Mouse (Mus musculus): ENCODE data around the gene Lipa. TPM values are rescaled to one million over a fixed set of nuclear protein-coding genes. Genes with fewer than 3 reads are reported as not detected.
A peak's percentile ranks its signal among the peaks of the same experiment; 100 is the strongest.

Gene Lipa
- polyA plus RNA-seq, 1 experiment from 2014 or later, result 32.4 TPM

DNA sequence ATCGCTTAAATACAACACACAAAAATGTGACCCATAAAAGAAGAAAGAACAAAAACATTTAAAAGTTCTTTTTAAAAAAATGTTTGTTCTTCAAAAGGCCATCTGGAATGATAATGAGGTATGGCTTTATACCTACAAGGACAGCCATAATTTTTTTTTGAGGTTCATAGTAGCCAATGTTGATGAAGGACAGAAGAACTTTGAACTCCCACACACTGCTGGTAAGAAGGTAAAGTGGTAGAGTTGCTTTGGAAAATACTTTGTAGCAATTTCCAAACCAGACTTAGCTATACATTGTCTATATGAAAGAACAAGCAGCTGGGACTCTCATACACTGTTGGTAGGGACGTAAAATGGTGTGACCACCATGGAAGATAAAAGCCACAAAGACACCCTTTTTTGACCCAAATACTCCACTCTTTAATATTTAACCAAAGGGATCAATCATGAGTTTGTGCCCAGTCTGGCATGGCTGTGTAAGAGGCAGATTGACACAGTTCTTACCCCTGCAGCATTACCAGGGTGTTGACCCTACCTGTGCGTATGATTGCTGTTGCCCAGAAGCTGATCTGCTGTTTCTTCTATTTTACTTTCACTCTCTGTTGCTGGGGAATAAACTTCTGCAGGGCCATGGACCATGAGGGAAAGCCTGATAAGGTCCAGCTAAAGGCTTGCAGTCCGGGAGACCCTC, 4.9 kb upstream of the Lipa start:
- WGBS, result 86% methylated on average over 4 of the region's 4 CpGs
- H3K9me3 ChIP-seq (replicated peaks; ENCODE audit: control insufficient read depth, low read length), result no peaks in the 10 kb centered on the region
- H3K27ac ChIP-seq (ENCODE audit: low read length), result no peak overlapping the region
- ATAC-seq (ENCODE audit: insufficient read depth, low FRiP score), result no peak
- H3K4me1 ChIP-seq (ENCODE audit: control insufficient read depth, insufficient read depth, low read length), result no peaks in the 10 kb centered on the region
- H3K9ac ChIP-seq (ENCODE audit: low read length), result no peak overlapping the region
- no peak overlapping the region for H3K4me3 ChIP-seq (replicated peaks; ENCODE audit: low read length)
- H3K36me3 ChIP-seq (ENCODE audit: control insufficient read depth, insufficient read depth, low read length), result no peaks in the 10 kb centered on the region
- H3K4me2 ChIP-seq (ENCODE audit: low read depth, low read length), result no peak overlapping the region
- no peaks in the 10 kb centered on the region for H3K27me3 ChIP-seq (ENCODE audit: control insufficient read depth, insufficient read depth, low read length)

DNA sequence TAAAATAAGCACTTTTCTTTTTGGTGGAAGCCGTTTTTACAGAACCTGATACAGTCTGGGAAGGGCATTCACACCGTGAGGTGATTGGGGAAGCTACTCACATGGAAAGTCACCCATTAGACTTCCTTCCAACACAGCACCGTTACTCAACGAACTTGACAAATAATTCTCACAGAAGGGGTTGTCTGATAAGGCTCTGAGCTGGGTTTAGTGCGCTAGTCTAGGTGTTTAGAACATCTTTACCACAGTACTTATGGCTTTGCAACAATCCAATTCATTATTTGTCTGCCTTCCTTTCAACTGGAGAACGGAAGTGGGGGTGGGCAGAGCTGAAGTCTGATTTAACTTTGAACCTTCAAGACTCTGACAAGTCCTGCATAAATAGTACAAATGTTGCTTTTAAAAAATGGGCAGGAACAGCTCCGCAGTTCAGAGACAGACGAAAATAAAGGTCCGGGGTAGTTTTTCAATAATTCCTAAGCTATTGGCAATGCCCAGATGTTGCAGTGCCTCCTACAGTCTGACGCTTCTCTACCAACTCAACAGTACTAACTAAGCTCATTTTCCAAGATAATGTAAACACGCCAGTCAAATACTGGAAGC, 852 bp downstream of the Lipa start:
- peak overlapping the region; percentile 91 for H3K4me2 ChIP-seq (ENCODE audit: low read depth, low read length)
- H3K36me3 ChIP-seq (ENCODE audit: control insufficient read depth, insufficient read depth, low read length), result no peaks in the 10 kb centered on the region
- H3K4me1 ChIP-seq (ENCODE audit: control insufficient read depth, insufficient read depth, low read length), result peaks cover 10% of the 10 kb centered on the region
- no peaks in the 10 kb centered on the region for H3K9me3 ChIP-seq (replicated peaks; ENCODE audit: control insufficient read depth, low read length)
- ATAC-seq (ENCODE audit: insufficient read depth, low FRiP score), result peak; percentile 8; the same call in 1 of the 2 replicates
- H3K27ac ChIP-seq (ENCODE audit: low read length), result peak overlapping the region; percentile 64; the same call in 1 of the 2 replicates
- no peaks in the 10 kb centered on the region for H3K27me3 ChIP-seq (ENCODE audit: control insufficient read depth, insufficient read depth, low read length)
- WGBS, result 5% methylated on average over 11 of the region's 11 CpGs
- peak overlapping the region; percentile 86 for H3K4me3 ChIP-seq (replicated peaks; ENCODE audit: low read length)
- peak overlapping the region; percentile 83 for H3K9ac ChIP-seq (ENCODE audit: low read length)

DNA sequence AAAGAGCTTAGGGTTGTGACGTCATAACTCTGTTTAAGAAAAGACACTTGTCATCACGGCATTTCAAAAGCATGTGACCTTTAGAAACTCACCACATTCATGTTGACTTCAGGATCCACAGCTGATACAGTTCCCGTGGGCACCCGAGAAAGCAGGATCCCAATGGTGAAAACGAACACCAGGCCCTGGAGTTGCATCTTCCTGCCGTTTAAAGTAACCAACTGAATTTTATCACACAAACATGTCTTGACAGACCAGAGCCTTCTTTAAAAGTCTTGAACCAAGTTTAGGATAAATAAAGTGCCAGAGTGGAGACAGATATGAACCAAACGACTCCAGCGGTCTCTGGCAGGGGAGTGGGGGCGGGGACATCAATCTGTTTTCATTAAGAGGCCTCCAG, 2.6 kb downstream of the Lipa start:
- H3K27ac ChIP-seq (ENCODE audit: low read length), result no peak overlapping the region
- H3K4me1 ChIP-seq (ENCODE audit: control insufficient read depth, insufficient read depth, low read length), result peaks cover 10% of the 10 kb centered on the region
- H3K27me3 ChIP-seq (ENCODE audit: control insufficient read depth, insufficient read depth, low read length), result no peaks in the 10 kb centered on the region
- ATAC-seq (ENCODE audit: insufficient read depth, low FRiP score), result no peak
- H3K9ac ChIP-seq (ENCODE audit: low read length), result no peak overlapping the region
- no peaks in the 10 kb centered on the region for H3K36me3 ChIP-seq (ENCODE audit: control insufficient read depth, insufficient read depth, low read length)
- H3K4me2 ChIP-seq (ENCODE audit: low read depth, low read length), result 0 out of 2 replicates have a peak overlapping the region, but pooled peaks have one; percentile 11
- 28% methylated on average over 9 of the region's 9 CpGs for WGBS
- H3K9me3 ChIP-seq (replicated peaks; ENCODE audit: control insufficient read depth, low read length), result no peaks in the 10 kb centered on the region
- no peak overlapping the region for H3K4me3 ChIP-seq (replicated peaks; ENCODE audit: low read length)

DNA sequence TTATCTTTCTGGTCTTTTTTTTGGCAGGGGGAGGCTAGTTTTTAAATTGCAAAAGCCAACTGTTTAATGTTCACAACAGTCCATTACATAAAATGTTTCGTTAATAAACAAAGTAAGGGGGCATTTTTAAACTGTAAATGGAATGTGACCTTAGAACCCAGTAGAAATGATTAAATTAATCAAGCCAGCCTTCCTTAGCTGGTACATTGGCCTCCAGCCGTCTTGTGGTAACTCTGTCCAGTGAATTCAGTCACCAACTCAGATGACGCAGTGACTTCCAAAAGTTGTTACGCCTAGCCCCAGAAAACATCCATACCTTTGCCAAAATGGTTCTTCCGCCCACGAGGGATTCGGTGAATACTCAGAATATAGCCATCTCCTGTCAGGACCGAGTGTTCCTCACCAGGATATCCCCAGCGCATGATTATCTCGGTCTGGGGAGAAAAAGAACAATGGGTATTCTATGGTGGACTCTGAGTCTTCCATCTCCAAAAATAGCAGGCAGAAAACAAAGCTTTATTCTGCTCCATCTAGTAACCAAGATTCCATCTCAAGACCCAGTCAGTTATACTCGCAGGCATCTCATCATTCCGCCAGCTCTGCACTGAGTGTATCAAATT, 4.1 kb downstream of the Lipa start:
- Histone ChIP-seq H3K4me1 (ENCODE audit: control insufficient read depth, insufficient read depth, low read length) (peaks cover 10% of the 10 kb centered on the region), H3K9ac (ENCODE audit: low read length) (no peak overlapping the region), H3K9me3 (replicated peaks; ENCODE audit: control insufficient read depth, low read length) (no peaks in the 10 kb centered on the region), H3K4me3 (replicated peaks; ENCODE audit: low read length) (no peak overlapping the region), H3K27me3 (ENCODE audit: control insufficient read depth, insufficient read depth, low read length) (no peaks in the 10 kb centered on the region), H3K36me3 (ENCODE audit: control insufficient read depth, insufficient read depth, low read length) (no peaks in the 10 kb centered on the region; the same call in 1 of the 2 replicates), H3K27ac (ENCODE audit: low read length) (no peak overlapping the region), H3K4me2 (ENCODE audit: low read depth, low read length) (no peak overlapping the region)
- no peak for ATAC-seq (ENCODE audit: insufficient read depth, low FRiP score)
- WGBS, result 76% methylated on average over 12 of the region's 12 CpGs

DNA sequence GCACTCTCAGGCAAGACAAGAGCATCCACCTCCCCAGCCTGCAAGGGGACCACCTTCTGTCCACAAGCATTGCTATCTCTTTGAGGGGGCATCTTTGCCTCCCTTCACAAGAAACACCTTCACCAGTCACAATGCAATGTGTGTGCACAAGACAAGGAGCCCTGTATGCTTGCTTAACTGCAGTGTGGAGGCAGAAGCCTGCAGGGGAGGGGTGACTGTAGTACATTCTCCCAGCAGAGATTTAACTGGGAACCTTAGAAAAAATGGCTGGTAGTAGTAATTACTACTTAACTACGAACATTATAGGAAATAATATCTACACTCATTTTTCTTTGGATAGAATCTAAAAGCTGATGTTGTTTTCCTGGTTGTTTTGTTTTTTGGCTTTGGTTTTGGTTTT, 5.3 kb downstream of the Lipa start:
- no peak overlapping the region for H3K9ac ChIP-seq (ENCODE audit: low read length)
- H3K27me3 ChIP-seq (ENCODE audit: control insufficient read depth, insufficient read depth, low read length), result no peaks in the 10 kb centered on the region
- H3K4me1 ChIP-seq (ENCODE audit: control insufficient read depth, insufficient read depth, low read length), result peaks cover 10% of the 10 kb centered on the region
- WGBS, result 83% methylated on average over 1 of the region's 1 CpGs
- ATAC-seq (ENCODE audit: insufficient read depth, low FRiP score), result no peak
- no peak overlapping the region for H3K4me2 ChIP-seq (ENCODE audit: low read depth, low read length)
- H3K36me3 ChIP-seq (ENCODE audit: control insufficient read depth, insufficient read depth, low read length), result no peaks in the 10 kb centered on the region; the same call in 1 of the 2 replicates
- H3K27ac ChIP-seq (ENCODE audit: low read length), result no peak overlapping the region
- no peak overlapping the region for H3K4me3 ChIP-seq (replicated peaks; ENCODE audit: low read length)
- no peaks in the 10 kb centered on the region for H3K9me3 ChIP-seq (replicated peaks; ENCODE audit: control insufficient read depth, low read length)

DNA sequence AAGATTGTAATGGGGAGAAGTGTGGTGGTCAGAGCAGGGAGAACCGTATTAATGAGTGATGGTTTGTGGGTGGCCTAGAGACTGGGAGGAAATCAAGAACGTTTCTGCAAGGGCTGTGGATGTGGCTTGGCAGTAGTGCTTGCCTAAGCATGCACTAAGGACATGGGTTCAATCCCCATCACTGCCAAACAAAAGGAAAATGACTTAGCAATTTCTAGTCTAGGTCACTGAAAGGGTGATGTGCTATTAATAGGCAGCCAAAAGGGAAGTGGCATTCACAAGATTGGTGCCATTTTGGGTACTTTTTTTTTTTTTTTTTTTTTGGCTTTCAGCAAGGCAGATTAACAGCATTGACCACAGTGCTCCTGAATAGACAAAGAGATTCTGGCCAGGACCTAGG, 5.9 kb downstream of the Lipa start:
- Histone ChIP-seq H3K9me3 (replicated peaks; ENCODE audit: control insufficient read depth, low read length) (no peaks in the 10 kb centered on the region), H3K4me3 (replicated peaks; ENCODE audit: low read length) (no peak overlapping the region), H3K27ac (ENCODE audit: low read length) (no peak overlapping the region), H3K36me3 (ENCODE audit: control insufficient read depth, insufficient read depth, low read length) (no peaks in the 10 kb centered on the region; the same call in 1 of the 2 replicates), H3K27me3 (ENCODE audit: control insufficient read depth, insufficient read depth, low read length) (no peaks in the 10 kb centered on the region), H3K9ac (ENCODE audit: low read length) (no peak overlapping the region), H3K4me2 (ENCODE audit: low read depth, low read length) (no peak overlapping the region), H3K4me1 (ENCODE audit: control insufficient read depth, insufficient read depth, low read length) (peaks cover 8% of the 10 kb centered on the region)
- 48% methylated on average over 2 of the region's 2 CpGs for WGBS
- no peak for ATAC-seq (ENCODE audit: insufficient read depth, low FRiP score)

DNA sequence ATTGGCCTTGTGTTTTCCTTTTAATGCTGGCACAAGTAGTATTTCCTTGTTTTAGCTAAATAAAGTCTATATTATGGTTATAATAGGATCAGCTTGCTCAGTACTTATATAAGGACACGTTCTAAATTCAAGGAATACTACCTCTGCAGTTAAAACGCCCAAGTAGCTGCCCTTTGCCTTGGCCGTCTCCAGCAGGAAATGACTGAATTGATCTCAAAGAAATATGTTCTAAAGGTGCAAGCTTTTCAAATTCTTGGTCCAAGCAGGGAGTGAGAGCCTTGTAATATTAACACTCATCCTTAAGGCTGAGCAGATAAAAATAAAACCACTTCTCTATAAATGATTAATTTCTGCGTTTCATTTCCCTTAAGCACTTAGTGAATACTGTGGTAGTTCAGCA, 7.2 kb downstream of the Lipa start:
- no peak overlapping the region for H3K27ac ChIP-seq (ENCODE audit: low read length)
- WGBS, result 76% methylated on average over 4 of the region's 4 CpGs
- no peaks in the 10 kb centered on the region; the same call in 1 of the 2 replicates for H3K36me3 ChIP-seq (ENCODE audit: control insufficient read depth, insufficient read depth, low read length)
- H3K4me1 ChIP-seq (ENCODE audit: control insufficient read depth, insufficient read depth, low read length), result peaks cover 5% of the 10 kb centered on the region; the same call in 1 of the 2 replicates
- H3K4me3 ChIP-seq (replicated peaks; ENCODE audit: low read length), result no peak overlapping the region
- H3K27me3 ChIP-seq (ENCODE audit: control insufficient read depth, insufficient read depth, low read length), result no peaks in the 10 kb centered on the region
- H3K9me3 ChIP-seq (replicated peaks; ENCODE audit: control insufficient read depth, low read length), result no peaks in the 10 kb centered on the region
- H3K9ac ChIP-seq (ENCODE audit: low read length), result no peak overlapping the region
- no peak for ATAC-seq (ENCODE audit: insufficient read depth, low FRiP score)
- H3K4me2 ChIP-seq (ENCODE audit: low read depth, low read length), result no peak overlapping the region

DNA sequence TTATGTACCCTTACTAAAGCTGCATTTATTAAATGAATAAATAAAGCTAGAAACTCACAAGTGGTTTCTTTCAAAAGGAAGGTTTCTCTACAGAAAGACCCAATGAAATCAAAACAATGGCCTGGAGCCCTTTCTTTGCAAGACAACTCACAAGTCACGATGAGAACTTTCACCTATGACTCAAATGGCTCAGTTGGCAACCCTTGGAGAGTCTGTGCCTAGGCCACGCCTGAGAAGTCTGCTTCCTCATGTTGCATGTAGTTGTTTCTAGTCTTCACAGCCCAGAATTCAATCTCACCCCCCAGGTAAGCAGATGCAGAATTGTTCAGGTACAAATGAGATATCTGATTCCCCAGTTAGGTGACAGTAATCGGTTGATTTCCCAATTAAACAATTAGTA, 7.6 kb downstream of the Lipa start:
- no peaks in the 10 kb centered on the region for H3K27me3 ChIP-seq (ENCODE audit: control insufficient read depth, insufficient read depth, low read length)
- no peak overlapping the region for H3K27ac ChIP-seq (ENCODE audit: low read length)
- H3K9ac ChIP-seq (ENCODE audit: low read length), result no peak overlapping the region
- H3K4me2 ChIP-seq (ENCODE audit: low read depth, low read length), result no peak overlapping the region
- 80% methylated on average over 3 of the region's 3 CpGs for WGBS
- no peak for ATAC-seq (ENCODE audit: insufficient read depth, low FRiP score)
- no peaks in the 10 kb centered on the region for H3K9me3 ChIP-seq (replicated peaks; ENCODE audit: control insufficient read depth, low read length)
- no peak overlapping the region for H3K4me3 ChIP-seq (replicated peaks; ENCODE audit: low read length)
- no peaks in the 10 kb centered on the region; the same call in 1 of the 2 replicates for H3K36me3 ChIP-seq (ENCODE audit: control insufficient read depth, insufficient read depth, low read length)
- H3K4me1 ChIP-seq (ENCODE audit: control insufficient read depth, insufficient read depth, low read length), result peaks cover 2% of the 10 kb centered on the region; the same call in 1 of the 2 replicates

DNA sequence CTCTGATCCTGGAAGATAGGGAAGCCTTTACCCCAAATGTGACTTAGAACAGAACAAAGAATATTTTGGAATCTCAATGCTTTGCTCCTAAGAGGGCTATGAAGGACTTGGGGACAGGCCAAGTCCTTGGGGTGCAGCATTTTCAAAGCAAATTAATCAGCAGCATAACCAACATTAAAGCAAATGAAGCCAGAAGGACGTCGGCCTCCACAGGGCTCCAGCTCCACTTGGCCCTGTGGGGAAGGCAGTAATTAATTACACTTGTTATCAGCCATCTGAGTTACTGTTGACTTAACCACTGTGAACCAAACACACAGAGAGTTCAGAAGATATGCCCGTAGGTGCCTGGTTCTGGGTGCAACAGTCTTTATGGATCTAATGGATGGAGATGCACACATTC, 8.5 kb downstream of the Lipa start:
- no peaks in the 10 kb centered on the region; the same call in 1 of the 2 replicates for H3K36me3 ChIP-seq (ENCODE audit: control insufficient read depth, insufficient read depth, low read length)
- H3K27ac ChIP-seq (ENCODE audit: low read length), result no peak overlapping the region
- WGBS, result 25% methylated on average over 3 of the region's 3 CpGs
- no peak overlapping the region for H3K9ac ChIP-seq (ENCODE audit: low read length)
- no peak overlapping the region for H3K4me3 ChIP-seq (replicated peaks; ENCODE audit: low read length)
- no peak for ATAC-seq (ENCODE audit: insufficient read depth, low FRiP score)
- H3K4me2 ChIP-seq (ENCODE audit: low read depth, low read length), result no peak overlapping the region
- no peaks in the 10 kb centered on the region for H3K4me1 ChIP-seq (ENCODE audit: control insufficient read depth, insufficient read depth, low read length)
- H3K9me3 ChIP-seq (replicated peaks; ENCODE audit: control insufficient read depth, low read length), result no peaks in the 10 kb centered on the region
- no peaks in the 10 kb centered on the region for H3K27me3 ChIP-seq (ENCODE audit: control insufficient read depth, insufficient read depth, low read length)
